Mouse (Mus musculus) adrenal gland, postnatal 4 days (tissue): Measurements from ENCODE around the gene Stt3a. TPM values are rescaled to one million over a fixed set of nuclear protein-coding genes. Genes with fewer than 3 reads are reported as not detected.

Experiments
- DNase-seq, 2 experiments: peaks; one replicate each; pipeline ENCODE4 v3.0.0; 2021 to 2022; ENCODE audit warnings: low spot score in 2 of 2, mixed read lengths in 2 of 2
- total RNA-seq, 2 experiments: library from RNA; stranded (reverse); gene quantifications; 2 replicates each; pipeline ENCODE4 v1.2.3; 2021

Stt3a gene
- total RNA-seq, 2 experiments from 2014 or later = 256 to 282 TPM

DNA sequence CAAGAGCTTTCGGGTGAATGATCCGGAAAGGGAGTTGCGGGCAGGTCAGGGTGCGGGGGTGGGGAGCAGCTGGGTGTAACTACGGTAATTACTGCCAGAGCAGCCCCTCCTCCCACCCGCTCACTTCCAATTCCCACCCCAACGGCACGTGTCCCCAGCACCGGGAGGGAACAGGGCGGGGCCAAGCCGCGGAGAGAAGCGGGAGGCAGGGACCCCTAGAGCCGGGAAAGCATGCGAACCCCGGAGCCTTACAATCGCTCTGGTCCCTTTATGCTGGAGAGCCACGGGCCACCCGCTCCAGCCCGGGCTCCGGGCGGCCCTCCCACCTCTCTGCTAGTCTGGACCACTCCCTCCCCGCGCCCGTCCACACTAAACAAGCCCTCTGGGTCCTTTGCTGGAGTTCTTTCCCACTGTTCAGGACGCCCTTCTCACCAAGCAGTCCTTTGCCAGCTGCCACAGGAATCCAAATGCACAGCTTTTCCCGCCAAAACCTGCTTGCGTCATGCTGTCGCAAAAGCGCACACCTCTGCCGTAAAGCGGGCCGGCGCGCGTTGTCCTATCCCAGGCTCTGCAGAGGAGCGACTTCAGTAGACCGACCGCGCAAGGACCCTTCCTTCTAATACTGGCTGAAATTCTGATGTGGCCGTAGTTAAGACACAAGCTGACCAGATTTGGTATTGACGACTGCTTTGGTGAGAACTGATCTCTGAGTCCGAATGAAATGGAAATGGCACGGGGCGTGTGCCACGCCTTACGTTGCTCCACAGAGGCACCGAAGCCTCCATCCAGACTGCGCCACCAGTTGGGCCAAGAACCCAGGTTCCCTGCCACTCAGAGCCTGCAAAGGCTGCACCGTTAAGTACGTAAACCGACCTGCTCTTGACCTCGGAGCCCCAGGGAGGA is 41.1 kb downstream of the Stt3a start:
- DNase-seq = peak; percentile 74 to 77

DNA sequence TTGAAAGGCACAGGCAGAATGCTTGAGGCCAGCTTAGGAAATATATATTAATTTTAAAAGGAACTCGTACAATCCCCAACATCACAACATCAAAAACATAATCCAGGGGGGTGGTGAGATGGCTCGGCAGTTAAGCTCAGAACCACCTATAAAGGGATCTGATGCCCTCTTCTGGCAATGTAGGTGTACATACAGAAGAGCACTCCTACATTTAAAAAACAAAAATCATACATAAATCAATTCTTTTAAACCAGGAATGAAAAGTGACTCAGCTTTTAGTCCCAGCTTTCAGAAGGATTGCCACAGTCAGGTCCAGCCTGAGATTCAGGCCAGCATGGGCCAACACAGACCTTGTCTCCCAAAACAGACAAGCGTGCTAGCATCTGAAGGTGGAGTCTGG is 50.9 kb downstream of the Stt3a start:
- DNase-seq = no peak

DNA sequence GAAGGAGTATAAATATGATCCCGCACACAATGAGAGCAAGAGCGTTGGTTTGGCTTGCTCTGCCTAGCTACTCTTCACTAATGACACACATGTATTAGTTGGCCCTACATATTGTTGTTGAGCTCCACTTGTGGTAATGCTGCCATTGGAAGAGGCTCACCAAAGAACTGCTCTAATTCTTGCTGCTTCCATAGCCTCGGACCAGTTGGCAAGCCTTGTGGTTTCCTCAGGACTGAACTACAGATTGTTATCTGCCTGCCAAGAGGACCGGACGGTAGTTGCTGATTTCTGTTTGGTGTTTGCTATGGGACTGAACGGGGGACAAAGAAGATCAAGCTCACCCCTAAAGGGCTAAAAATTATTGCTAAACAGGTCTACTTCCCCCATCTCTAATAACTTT is 60.2 kb downstream of the Stt3a start:
- no peak for DNase-seq

DNA sequence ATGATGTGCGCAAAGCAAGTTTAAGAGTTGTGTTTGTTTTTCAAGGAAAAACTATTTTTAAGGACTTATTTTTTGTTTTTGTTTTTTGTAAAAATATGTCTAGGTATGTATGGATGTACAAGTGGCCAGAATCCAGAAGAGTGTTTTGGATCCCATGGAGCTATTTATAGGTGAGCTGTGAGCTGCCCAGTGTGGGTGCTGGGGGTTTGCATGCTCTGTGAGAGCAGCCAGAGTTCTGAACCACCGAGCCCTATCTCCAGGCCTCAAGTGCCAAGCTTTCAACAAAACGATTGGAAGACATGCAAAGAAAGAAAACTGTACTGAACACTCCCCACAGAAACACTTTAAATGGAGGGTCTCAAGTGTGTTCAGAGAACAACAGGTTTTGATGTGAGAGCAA is 61.6 kb downstream of the Stt3a start:
- no peak for DNase-seq

DNA sequence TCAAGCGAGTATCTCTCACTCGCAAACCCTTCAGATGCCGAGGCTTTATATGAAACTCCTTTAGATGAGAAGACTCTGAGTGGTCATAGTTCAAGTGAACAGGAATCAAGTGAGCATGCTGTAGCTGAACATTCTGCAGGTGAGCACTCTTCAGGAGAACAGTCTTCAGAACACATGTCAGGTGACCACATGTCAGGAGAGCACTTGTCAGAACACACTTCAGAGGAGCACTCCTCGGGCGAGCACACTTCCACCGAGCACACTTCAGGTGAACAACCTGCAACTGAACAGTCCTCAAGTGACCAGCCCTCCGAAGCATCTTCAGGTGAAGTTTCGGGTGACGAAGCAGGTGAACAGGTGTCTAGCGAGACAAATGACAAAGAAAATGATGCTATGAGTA is 73.2 kb downstream of the Stt3a start:
- DNase-seq = no peak

DNA sequence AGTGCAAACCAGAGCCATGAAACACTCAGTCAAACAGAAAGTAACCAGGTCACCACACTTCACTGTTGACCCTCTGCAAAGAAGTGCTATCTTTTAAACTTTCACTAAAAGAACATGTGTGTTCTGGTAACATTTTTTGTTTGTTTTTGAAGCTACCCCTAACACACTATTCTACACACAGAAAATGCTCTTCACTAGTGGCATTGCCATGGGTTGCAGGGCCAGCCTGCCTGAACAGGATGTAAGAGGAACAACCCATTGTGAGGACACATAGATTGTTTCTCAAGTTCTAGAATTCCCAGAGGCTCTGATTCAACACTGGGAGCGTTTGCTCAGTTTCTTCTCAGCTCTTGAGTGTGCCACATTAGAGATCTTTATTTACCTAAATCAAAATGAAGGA is 74.6 kb downstream of the Stt3a start, which contains the start of gene Acrv1:
Gene Acrv1, plus strand, starts transcription at position 301 of the 400 bp plus-strand sequence.
- no peak for DNase-seq

DNA sequence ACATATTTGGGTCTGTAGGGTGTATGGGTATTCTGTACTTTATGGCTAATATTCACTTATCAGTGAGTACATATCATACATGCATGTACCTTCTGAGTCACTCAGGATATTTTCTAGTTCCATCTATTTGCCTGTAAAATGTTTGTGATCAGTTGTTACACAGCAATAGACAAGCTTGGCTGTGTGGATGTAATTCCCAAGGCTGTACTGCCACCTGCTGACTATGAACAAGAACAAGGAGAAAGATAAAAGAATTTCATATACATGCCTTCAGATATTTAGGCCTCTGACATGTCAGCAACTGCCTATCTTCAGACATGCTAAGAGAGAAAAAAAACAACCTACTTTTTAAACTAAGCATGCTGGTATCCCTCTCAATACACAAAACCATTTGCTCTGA is 80.2 kb downstream of the Stt3a start:
- DNase-seq = no peak

DNA sequence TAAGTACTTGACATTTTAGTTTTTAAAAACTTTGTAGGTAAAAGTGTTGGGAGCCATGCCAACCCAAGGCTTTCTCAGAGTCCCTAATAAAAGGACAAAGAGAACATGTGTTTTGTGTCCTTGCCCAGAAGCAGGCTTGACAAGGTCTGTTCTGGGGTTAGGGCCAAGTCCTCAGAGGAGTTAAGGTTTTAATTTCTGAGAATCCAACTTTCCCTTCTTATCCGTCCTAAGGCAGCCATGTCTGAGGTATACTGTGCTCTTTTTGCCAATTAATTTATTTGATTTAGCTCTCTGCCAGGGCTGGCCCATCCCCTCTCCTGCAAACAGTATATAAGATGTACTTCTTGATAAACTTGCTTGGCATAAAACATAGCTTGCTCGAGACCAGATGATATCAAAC is 86.1 kb downstream of the Stt3a start:
- no peak for DNase-seq

Other genes starting within 250 kb of the Stt3a start
- gene Gm5615, start 225.7 kb downstream of the Stt3a start, total RNA-seq = not detected
- not detected for gene Gm17689, start 185.0 kb downstream of the Stt3a start, total RNA-seq
- not detected for gene A630095E13Rik, start 124.3 kb downstream of the Stt3a start, total RNA-seq
- not detected for gene Acrv1, start 74.5 kb downstream of the Stt3a start, total RNA-seq
- 10 to 100 TPM; 14.7 to 16.4 TPM for gene Chek1, start 40.6 kb downstream of the Stt3a start, total RNA-seq
- gene Ei24, start 29.7 kb upstream of the Stt3a start, total RNA-seq = 100 to 1,000 TPM; 117 to 119 TPM
- 10 to 100 TPM; 12.0 to 12.8 TPM for gene Fez1, start 54.2 kb upstream of the Stt3a start, total RNA-seq